In genomic region chr15:102576972-102577371, GRCm38 (mm10) we compare ENCODE assay signal across 21 mouse cellular contexts. TPM values are rescaled to one million over a fixed set of nuclear protein-coding genes. Genes with fewer than 3 reads are reported as not detected.
"Had no signal": no experiment of that assay in that cellular context is flagged by ENCODE, and none has a peak within 500 bp of the region (broad histone marks: within the 10 kb centered on the region; RNA-seq: fewer than 3 reads in every experiment).

No protein-coding gene starts in this region.

- H3K4me3 ChIP-seq: limb, embryonic 12.5 days; liver, embryonic 13.5 days; midbrain, embryonic 15.5 days; neural tube, embryonic 12.5 days had no signal

- H3K36me3 ChIP-seq: midbrain, embryonic 15.5 days; neural tube, embryonic 12.5 days had no signal

- ATAC-seq: liver, postnatal 0 days; midbrain, embryonic 15.5 days had no signal

- H3K9ac ChIP-seq: limb, embryonic 12.5 days; liver, embryonic 13.5 days; liver, postnatal 0 days; midbrain, embryonic 15.5 days; neural tube, embryonic 12.5 days had no signal

- H3K4me1 ChIP-seq: limb, embryonic 12.5 days; liver, embryonic 13.5 days; midbrain, embryonic 15.5 days had no signal

- H3K27ac ChIP-seq: kidney, postnatal 0 days; limb, embryonic 12.5 days; liver, embryonic 13.5 days; midbrain, embryonic 15.5 days; neural tube, embryonic 12.5 days; stomach, postnatal 0 days had no signal

- DNase-seq: kidney, adult 11 months; kidney, adult 9 months; kidney, postnatal 36 days; liver; liver, embryonic 13.5 days; liver, postnatal 0 days; lung, postnatal 36 days; right cerebral cortex, adult 18-20 months; right cerebral cortex, postnatal 25 days; thymus, postnatal 4 days had no signal

- H3K9me3 ChIP-seq: limb, embryonic 12.5 days; liver, embryonic 13.5 days; midbrain, embryonic 15.5 days; neural tube, embryonic 12.5 days had no signal

- H3K4me2 ChIP-seq: limb, embryonic 12.5 days; liver, embryonic 13.5 days; midbrain, embryonic 15.5 days; neural tube, embryonic 12.5 days had no signal

- H3K27me3 ChIP-seq: limb, embryonic 12.5 days; liver, embryonic 13.5 days; midbrain, embryonic 15.5 days; neural tube, embryonic 12.5 days had no signal

RNA-seq across cellular contexts. Expression of gene Gm28047, which starts 47.9 kb away (rescaled TPM):
- total RNA-seq: left cerebral cortex, postnatal 36 days; megakaryocyte progenitor cell, adult 5-6 weeks; monocyte, adult 5-6 weeks; neutrophil, adult 5-6 weeks had no signal
- polyA plus RNA-seq: limb, embryonic 12.5 days; liver, embryonic 13.5 days; liver, postnatal 0 days; lung, embryonic 16.5 days; midbrain, embryonic 15.5 days; neural tube, embryonic 12.5 days; small intestine, adult 2 months; stomach, postnatal 0 days had no signal

RNA-seq across cellular contexts. Expression of gene Npff, which starts 52.2 kb away (rescaled TPM):
- total RNA-seq: monocyte, adult 5-6 weeks had no signal
